Mouse (Mus musculus) C2C12 (cell line): ENCODE measurements around the gene Cyp26b1. TPM values are rescaled to one million over a fixed set of nuclear protein-coding genes. Genes with fewer than 3 reads are reported as not detected.

Experiments used
- H3K27me3 ChIP-seq: one replicate; pipeline ENCODE4 v1.6.1; 2011; ENCODE audit not compliant: control insufficient read depth, insufficient read depth, insufficient read length
- H3K36me3 ChIP-seq: one replicate; pipeline ENCODE4 v1.6.1; 2011; ENCODE audit not compliant: control insufficient read depth, insufficient read depth
- H3K4me3 ChIP-seq: one replicate; pipeline ENCODE4 v1.5.1; 2011; ENCODE audit warnings: mild to moderate bottlenecking, control low read depth; ENCODE audit not compliant: poor library complexity, insufficient read depth, severe bottlenecking
- H3K79me2 ChIP-seq: one replicate; pipeline ENCODE4 v1.6.1; 2011; ENCODE audit not compliant: control insufficient read depth, insufficient read depth
- H3K79me3 ChIP-seq: one replicate; pipeline ENCODE4 v1.6.1; 2011; ENCODE audit warnings: low read depth, control low read depth
- H3ac ChIP-seq: one replicate; pipeline ENCODE3; 2011; ENCODE audit warnings: low read depth; ENCODE audit not compliant: control insufficient read depth, insufficient read length
- CEBPB ChIP-seq: IDR thresholded peaks from one replicate; pipeline ENCODE4 v1.6.1; 2011; ENCODE audit warnings: low read depth, mild to moderate bottlenecking, control low read depth, moderate library complexity
- CTCF ChIP-seq: IDR thresholded peaks from one replicate; pipeline ENCODE4 v1.5.1; 2011; ENCODE audit not compliant: control insufficient read depth, insufficient read depth, insufficient read length
- FOSL1 ChIP-seq: IDR thresholded peaks from one replicate; pipeline ENCODE4 v1.8.0; 2011; ENCODE audit warnings: mild to moderate bottlenecking, low read length; ENCODE audit not compliant: poor library complexity, insufficient read depth, severe bottlenecking
- MAX ChIP-seq: IDR thresholded peaks from one replicate; pipeline ENCODE4 v1.6.1; 2011; ENCODE audit warnings: mild to moderate bottlenecking, control low read depth
- MYOD1 ChIP-seq: IDR thresholded peaks from one replicate; pipeline ENCODE4 v1.6.1; 2011; ENCODE audit warnings: low read depth; ENCODE audit not compliant: control insufficient read depth, insufficient read length
- MYOG ChIP-seq: IDR thresholded peaks from one replicate; pipeline ENCODE4 v1.6.1; 2011; ENCODE audit not compliant: control insufficient read depth, insufficient read length; ENCODE audit errors: extremely low read depth
- USF1 ChIP-seq: IDR thresholded peaks from one replicate; pipeline ENCODE4 v1.6.1; 2011; ENCODE audit warnings: low read depth, mild to moderate bottlenecking, control low read depth, moderate library complexity
- polyA plus RNA-seq: library from polyadenylated mRNA; unstranded; fragments of >200 nt; fragmentation: generic; extraction: Trizol; gene quantifications from one replicate; pipeline ENCODE4 v1.2.1, GENCODE M21; 2012; ENCODE audit warnings: missing spikeins

The Cyp26b1 gene
- polyA plus RNA-seq, 1 experiment, result 4.4 TPM

- Histone ChIP-seq H3K79me2 (no peaks in the 10 kb centered on the region), H3K36me3 (no peaks in the 10 kb centered on the region), H3K79me3 (no peaks in the 10 kb centered on the region), H3K27me3 (peaks cover 3% of the 10 kb centered on the region), H3ac (no peak overlapping the region), H3K4me3 (no peak overlapping the region)
- TF ChIP-seq MYOG (no peak), CTCF (no peak), USF1 (no peak), CEBPB (no peak)
Observed at GRCm38 (mm10) chr6:84570039-84570438, 23.7 kb downstream of the Cyp26b1 start.

GRCm38 (mm10) chr6:84569590-84569989, 24.1 kb downstream of the Cyp26b1 start:
- no peaks in the 10 kb centered on the region for H3K79me2 ChIP-seq
- no peak for TF ChIP-seq USF1
- TF ChIP-seq FOSL1, result no peak
- no peak for TF ChIP-seq MYOD1
- no peak for TF ChIP-seq MAX
- TF ChIP-seq MYOG, result no peak
- no peak for TF ChIP-seq CEBPB
- TF ChIP-seq CTCF, result no peak
- H3K79me3 ChIP-seq, result no peaks in the 10 kb centered on the region
- no peak overlapping the region for H3K4me3 ChIP-seq
- peaks cover 3% of the 10 kb centered on the region for H3K27me3 ChIP-seq
- no peak overlapping the region for H3ac ChIP-seq
- H3K36me3 ChIP-seq, result no peaks in the 10 kb centered on the region

GRCm38 (mm10) chr6:84568880-84569279, 24.8 kb downstream of the Cyp26b1 start:
- Histone ChIP-seq H3K4me3 (no peak overlapping the region), H3K36me3 (no peaks in the 10 kb centered on the region), H3K79me3 (no peaks in the 10 kb centered on the region), H3K27me3 (no peaks in the 10 kb centered on the region), H3ac (no peak overlapping the region), H3K79me2 (no peaks in the 10 kb centered on the region)
- TF ChIP-seq MYOD1 (no peak), USF1 (no peak), FOSL1 (no peak), CTCF (no peak), MYOG (no peak)

GRCm38 (mm10) chr6:84567696-84568095, 26.0 kb downstream of the Cyp26b1 start:
- no peaks in the 10 kb centered on the region for H3K27me3 ChIP-seq
- no peak overlapping the region for H3ac ChIP-seq
- TF ChIP-seq CTCF (no peak), FOSL1 (no peak), MYOD1 (no peak), MAX (no peak), MYOG (no peak), USF1 (no peak), CEBPB (no peak)
- no peaks in the 10 kb centered on the region for H3K79me3 ChIP-seq
- H3K36me3 ChIP-seq, result no peaks in the 10 kb centered on the region
- H3K4me3 ChIP-seq, result no peak overlapping the region
- no peaks in the 10 kb centered on the region for H3K79me2 ChIP-seq

GRCm38 (mm10) chr6:84566825-84567224, 26.9 kb downstream of the Cyp26b1 start:
- Histone ChIP-seq H3K36me3 (no peaks in the 10 kb centered on the region), H3K4me3 (no peak overlapping the region), H3K79me2 (no peaks in the 10 kb centered on the region), H3ac (no peak overlapping the region), H3K79me3 (no peaks in the 10 kb centered on the region), H3K27me3 (no peaks in the 10 kb centered on the region)
- no peak for TF ChIP-seq MYOD1
- no peak for TF ChIP-seq FOSL1
- TF ChIP-seq CTCF, result no peak
- no peak for TF ChIP-seq CEBPB
- TF ChIP-seq USF1, result no peak

- Histone ChIP-seq H3K79me3 (no peaks in the 10 kb centered on the region), H3K79me2 (no peaks in the 10 kb centered on the region), H3K4me3 (no peak overlapping the region), H3K36me3 (no peaks in the 10 kb centered on the region), H3K27me3 (no peaks in the 10 kb centered on the region), H3ac (no peak overlapping the region)
- TF ChIP-seq FOSL1 (peak; percentile 37), MAX (no peak), CEBPB (no peak), CTCF (no peak)
Observed at GRCm38 (mm10) chr6:84565245-84565644, 28.5 kb downstream of the Cyp26b1 start.
